Mouse (Mus musculus) thymus, postnatal 0 days (tissue): ENCODE results near the gene Il3. TPM values are rescaled to one million over a fixed set of nuclear protein-coding genes. Genes with fewer than 3 reads are reported as not detected.
"Not testable (repeated sequence)": the region's sequence is repeated elsewhere in the genome, so short reads cannot be mapped to it uniquely, and the experiment has no call there.

ENCODE experiments used
- DNase-seq: peaks from one replicate; pipeline ENCODE4 v3.0.0-alpha.2; 2015; ENCODE audit warnings: low spot score
- polyA plus RNA-seq: library from polyadenylated mRNA; unstranded; fragments of >200 nt; fragmentation: Nextera tagmentation; extraction: Ambion mirVana; gene quantifications from 2 replicates; pipeline ENCODE4 v1.2.1, GENCODE M21; 2015

Gene Il3
- polyA plus RNA-seq, result 0.23 and 0.36 TPM in 2 replicates

- DNase-seq, result no peak
Measured at GRCm38 (mm10) chr11:54267177-54267576, at the start of gene Il3. Il3 (minus strand) TSS chr11:54267277.

GRCm38 (mm10) chr11:54315336-54315735, 48.3 kb upstream of the Il3 start:
- no peak for DNase-seq

GRCm38 (mm10) chr11:54314740-54315139, 47.7 kb upstream of the Il3 start:
- no peak for DNase-seq

- no peak for DNase-seq
Measured at GRCm38 (mm10) chr11:54313391-54314360, 46.6 kb upstream of the Il3 start.

- DNase-seq, result no peak
Measured at GRCm38 (mm10) chr11:54312603-54313002, 45.5 kb upstream of the Il3 start.

GRCm38 (mm10) chr11:54312021-54312420, 44.9 kb upstream of the Il3 start:
- DNase-seq, result no peak

GRCm38 (mm10) chr11:54310588-54310987, 43.5 kb upstream of the Il3 start:
- no peak for DNase-seq

- peak; percentile 39 for DNase-seq
Measured at GRCm38 (mm10) chr11:54307139-54307816, 40.2 kb upstream of the Il3 start.

- DNase-seq, result no peak
Measured at GRCm38 (mm10) chr11:54305331-54305730, 38.3 kb upstream of the Il3 start.

- no peak for DNase-seq
Measured at GRCm38 (mm10) chr11:54304471-54304873, 37.4 kb upstream of the Il3 start.

GRCm38 (mm10) chr11:54303728-54304470, 36.8 kb upstream of the Il3 start, which contains the start of gene Acsl6:
Acsl6 (plus strand) TSS chr11:54303798.
- no peak for DNase-seq

GRCm38 (mm10) chr11:54303076-54303727, 36.1 kb upstream of the Il3 start:
- peak; percentile 17 for DNase-seq

- DNase-seq, result no peak
Measured at GRCm38 (mm10) chr11:54302606-54303005, 35.5 kb upstream of the Il3 start.

GRCm38 (mm10) chr11:54301994-54302393, 34.9 kb upstream of the Il3 start:
- no peak for DNase-seq

GRCm38 (mm10) chr11:54298777-54299176, 31.7 kb upstream of the Il3 start:
- DNase-seq, result no peak

- DNase-seq, result not testable (repeated sequence)
Measured at GRCm38 (mm10) chr11:54297471-54297870, 30.4 kb upstream of the Il3 start.

GRCm38 (mm10) chr11:54296734-54297133, 29.7 kb upstream of the Il3 start:
- no peak for DNase-seq

- no peak for DNase-seq
Measured at GRCm38 (mm10) chr11:54295971-54296370, 28.9 kb upstream of the Il3 start.

- DNase-seq, result no peak
Measured at GRCm38 (mm10) chr11:54293980-54294807, 27.1 kb upstream of the Il3 start.

- no peak for DNase-seq
Measured at GRCm38 (mm10) chr11:54292163-54292562, 25.1 kb upstream of the Il3 start.
